Mouse (Mus musculus): ENCODE measurements around the gene Hmga2. TPM values are rescaled to one million over a fixed set of nuclear protein-coding genes. Genes with fewer than 3 reads are reported as not detected.

Hmga2 gene
- 54.3 and 80.2 TPM in 2 replicates for polyA plus RNA-seq (2014; fragmentation: Nextera tagmentation; extraction: Ambion mirVana)

GRCm38 (mm10) chr10:120475601-120476515 lies at the start of gene Hmga2:
Gene Hmga2 (minus strand): TSS chr10:120476469.
- Histone ChIP-seq H3K9me3 (ENCODE audit: control insufficient read depth, low read length) (no peaks in the 10 kb centered on the region), H3K9ac (ENCODE audit: low read depth, low read length) (peak within 1 kb of the TSS; percentile 99), H3K27ac (ENCODE audit: low read depth, low read length) (peak within 1 kb of the TSS; percentile 95), H3K36me3 (ENCODE audit: control insufficient read depth, insufficient read depth, low read length) (peaks cover 6% of the 10 kb centered on the region), H3K27me3 (ENCODE audit: control insufficient read depth, insufficient read depth, low read length) (no peaks in the 10 kb centered on the region), H3K4me2 (replicated peaks; ENCODE audit: low read depth, low read length) (peak within 1 kb of the TSS; percentile 88), H3K4me3 (ENCODE audit: low read length) (peak within 1 kb of the TSS; percentile 98), H3K4me1 (ENCODE audit: control insufficient read depth, insufficient read depth, low read length) (peaks cover 15% of the 10 kb centered on the region; the same call in 1 of the 2 replicates)
- under 1% methylated on average over 88 of the region's 99 CpGs for WGBS
- peak; percentile 70 for ATAC-seq (ENCODE audit: low FRiP score, low TSS enrichment)

- H3K4me1 ChIP-seq (ENCODE audit: control insufficient read depth, insufficient read depth, low read length), result no peaks in the 10 kb centered on the region
- H3K4me3 ChIP-seq (ENCODE audit: low read length), result no peak overlapping the region
- no peak overlapping the region for H3K4me2 ChIP-seq (replicated peaks; ENCODE audit: low read depth, low read length)
- no peaks in the 10 kb centered on the region for H3K27me3 ChIP-seq (ENCODE audit: control insufficient read depth, insufficient read depth, low read length)
- H3K9ac ChIP-seq (ENCODE audit: low read depth, low read length), result no peak overlapping the region
- H3K36me3 ChIP-seq (ENCODE audit: control insufficient read depth, insufficient read depth, low read length), result no peaks in the 10 kb centered on the region
- no peak for ATAC-seq (ENCODE audit: low FRiP score, low TSS enrichment)
- H3K27ac ChIP-seq (ENCODE audit: low read depth, low read length), result no peak overlapping the region
- 79% methylated on average over 2 of the region's 2 CpGs for WGBS
- no peaks in the 10 kb centered on the region for H3K9me3 ChIP-seq (ENCODE audit: control insufficient read depth, low read length)
Measured at GRCm38 (mm10) chr10:120522959-120523358, 46.7 kb upstream of the Hmga2 start.

- no peaks in the 10 kb centered on the region for H3K36me3 ChIP-seq (ENCODE audit: control insufficient read depth, insufficient read depth, low read length)
- no peak overlapping the region for H3K4me2 ChIP-seq (replicated peaks; ENCODE audit: low read depth, low read length)
- H3K9ac ChIP-seq (ENCODE audit: low read depth, low read length), result no peak overlapping the region
- no peak overlapping the region for H3K4me3 ChIP-seq (ENCODE audit: low read length)
- no peaks in the 10 kb centered on the region for H3K4me1 ChIP-seq (ENCODE audit: control insufficient read depth, insufficient read depth, low read length)
- H3K27me3 ChIP-seq (ENCODE audit: control insufficient read depth, insufficient read depth, low read length), result no peaks in the 10 kb centered on the region
- H3K9me3 ChIP-seq (ENCODE audit: control insufficient read depth, low read length), result no peaks in the 10 kb centered on the region
- no peak overlapping the region for H3K27ac ChIP-seq (ENCODE audit: low read depth, low read length)
- WGBS, result 85% methylated on average over 9 of the region's 9 CpGs
- ATAC-seq (ENCODE audit: low FRiP score, low TSS enrichment), result no peak
Measured at GRCm38 (mm10) chr10:120521912-120522575, 45.8 kb upstream of the Hmga2 start.

GRCm38 (mm10) chr10:120516311-120516710 lies 40.0 kb upstream of the Hmga2 start:
- Histone ChIP-seq H3K4me3 (ENCODE audit: low read length) (no peak overlapping the region; the same call in 1 of the 2 replicates), H3K9ac (ENCODE audit: low read depth, low read length) (no peak overlapping the region), H3K27me3 (ENCODE audit: control insufficient read depth, insufficient read depth, low read length) (no peaks in the 10 kb centered on the region), H3K4me1 (ENCODE audit: control insufficient read depth, insufficient read depth, low read length) (peaks cover 14% of the 10 kb centered on the region), H3K9me3 (ENCODE audit: control insufficient read depth, low read length) (no peaks in the 10 kb centered on the region), H3K36me3 (ENCODE audit: control insufficient read depth, insufficient read depth, low read length) (no peaks in the 10 kb centered on the region), H3K27ac (ENCODE audit: low read depth, low read length) (no peak overlapping the region), H3K4me2 (replicated peaks; ENCODE audit: low read depth, low read length) (no peak overlapping the region)
- ATAC-seq (ENCODE audit: low FRiP score, low TSS enrichment), result peak; percentile 46; the same call in 1 of the 2 replicates
- WGBS, result 2% methylated on average over 8 of the region's 8 CpGs

- no peak for ATAC-seq (ENCODE audit: low FRiP score, low TSS enrichment)
- Histone ChIP-seq H3K4me2 (replicated peaks; ENCODE audit: low read depth, low read length) (no peak overlapping the region), H3K27ac (ENCODE audit: low read depth, low read length) (no peak overlapping the region), H3K9me3 (ENCODE audit: control insufficient read depth, low read length) (no peaks in the 10 kb centered on the region), H3K27me3 (ENCODE audit: control insufficient read depth, insufficient read depth, low read length) (no peaks in the 10 kb centered on the region), H3K36me3 (ENCODE audit: control insufficient read depth, insufficient read depth, low read length) (no peaks in the 10 kb centered on the region), H3K4me1 (ENCODE audit: control insufficient read depth, insufficient read depth, low read length) (peaks cover 14% of the 10 kb centered on the region), H3K9ac (ENCODE audit: low read depth, low read length) (no peak overlapping the region), H3K4me3 (ENCODE audit: low read length) (no peak overlapping the region)
- 30% methylated on average over 9 of the region's 9 CpGs for WGBS
Measured at GRCm38 (mm10) chr10:120513721-120514120, 37.5 kb upstream of the Hmga2 start.

- Histone ChIP-seq H3K36me3 (ENCODE audit: control insufficient read depth, insufficient read depth, low read length) (no peaks in the 10 kb centered on the region), H3K9ac (ENCODE audit: low read depth, low read length) (no peak overlapping the region), H3K4me2 (replicated peaks; ENCODE audit: low read depth, low read length) (no peak overlapping the region), H3K4me1 (ENCODE audit: control insufficient read depth, insufficient read depth, low read length) (peaks cover 14% of the 10 kb centered on the region), H3K9me3 (ENCODE audit: control insufficient read depth, low read length) (no peaks in the 10 kb centered on the region), H3K27me3 (ENCODE audit: control insufficient read depth, insufficient read depth, low read length) (no peaks in the 10 kb centered on the region), H3K4me3 (ENCODE audit: low read length) (no peak overlapping the region), H3K27ac (ENCODE audit: low read depth, low read length) (no peak overlapping the region)
- 58% methylated on average over 4 of the region's 4 CpGs for WGBS
- ATAC-seq (ENCODE audit: low FRiP score, low TSS enrichment), result no peak
Measured at GRCm38 (mm10) chr10:120512946-120513345, 36.7 kb upstream of the Hmga2 start.

GRCm38 (mm10) chr10:120512121-120512520 lies 35.9 kb upstream of the Hmga2 start:
- no peaks in the 10 kb centered on the region for H3K9me3 ChIP-seq (ENCODE audit: control insufficient read depth, low read length)
- WGBS, result 88% methylated on average over 8 of the region's 8 CpGs
- H3K4me1 ChIP-seq (ENCODE audit: control insufficient read depth, insufficient read depth, low read length), result peaks cover 14% of the 10 kb centered on the region
- no peaks in the 10 kb centered on the region for H3K36me3 ChIP-seq (ENCODE audit: control insufficient read depth, insufficient read depth, low read length)
- no peak overlapping the region for H3K4me2 ChIP-seq (replicated peaks; ENCODE audit: low read depth, low read length)
- no peak overlapping the region for H3K27ac ChIP-seq (ENCODE audit: low read depth, low read length)
- H3K9ac ChIP-seq (ENCODE audit: low read depth, low read length), result no peak overlapping the region
- ATAC-seq (ENCODE audit: low FRiP score, low TSS enrichment), result no peak
- no peaks in the 10 kb centered on the region for H3K27me3 ChIP-seq (ENCODE audit: control insufficient read depth, insufficient read depth, low read length)
- H3K4me3 ChIP-seq (ENCODE audit: low read length), result no peak overlapping the region

- no peak overlapping the region for H3K9ac ChIP-seq (ENCODE audit: low read depth, low read length)
- no peak overlapping the region for H3K4me2 ChIP-seq (replicated peaks; ENCODE audit: low read depth, low read length)
- no peak overlapping the region for H3K4me3 ChIP-seq (ENCODE audit: low read length)
- H3K4me1 ChIP-seq (ENCODE audit: control insufficient read depth, insufficient read depth, low read length), result no peaks in the 10 kb centered on the region
- H3K27ac ChIP-seq (ENCODE audit: low read depth, low read length), result no peak overlapping the region
- no peaks in the 10 kb centered on the region for H3K36me3 ChIP-seq (ENCODE audit: control insufficient read depth, insufficient read depth, low read length)
- 69% methylated on average over 5 of the region's 5 CpGs for WGBS
- H3K9me3 ChIP-seq (ENCODE audit: control insufficient read depth, low read length), result no peaks in the 10 kb centered on the region
- ATAC-seq (ENCODE audit: low FRiP score, low TSS enrichment), result no peak
- H3K27me3 ChIP-seq (ENCODE audit: control insufficient read depth, insufficient read depth, low read length), result no peaks in the 10 kb centered on the region
Measured at GRCm38 (mm10) chr10:120503959-120504358, 27.7 kb upstream of the Hmga2 start.

GRCm38 (mm10) chr10:120500794-120501193 lies 24.5 kb upstream of the Hmga2 start:
- WGBS, result 60% methylated on average over 9 of the region's 9 CpGs
- Histone ChIP-seq H3K27ac (ENCODE audit: low read depth, low read length) (no peak overlapping the region), H3K27me3 (ENCODE audit: control insufficient read depth, insufficient read depth, low read length) (no peaks in the 10 kb centered on the region), H3K4me1 (ENCODE audit: control insufficient read depth, insufficient read depth, low read length) (no peaks in the 10 kb centered on the region), H3K36me3 (ENCODE audit: control insufficient read depth, insufficient read depth, low read length) (no peaks in the 10 kb centered on the region), H3K4me3 (ENCODE audit: low read length) (no peak overlapping the region), H3K4me2 (replicated peaks; ENCODE audit: low read depth, low read length) (no peak overlapping the region), H3K9ac (ENCODE audit: low read depth, low read length) (no peak overlapping the region), H3K9me3 (ENCODE audit: control insufficient read depth, low read length) (no peaks in the 10 kb centered on the region)
- ATAC-seq (ENCODE audit: low FRiP score, low TSS enrichment), result no peak
